Mouse (Mus musculus): ENCODE data around the gene Tnip1.

DNA sequence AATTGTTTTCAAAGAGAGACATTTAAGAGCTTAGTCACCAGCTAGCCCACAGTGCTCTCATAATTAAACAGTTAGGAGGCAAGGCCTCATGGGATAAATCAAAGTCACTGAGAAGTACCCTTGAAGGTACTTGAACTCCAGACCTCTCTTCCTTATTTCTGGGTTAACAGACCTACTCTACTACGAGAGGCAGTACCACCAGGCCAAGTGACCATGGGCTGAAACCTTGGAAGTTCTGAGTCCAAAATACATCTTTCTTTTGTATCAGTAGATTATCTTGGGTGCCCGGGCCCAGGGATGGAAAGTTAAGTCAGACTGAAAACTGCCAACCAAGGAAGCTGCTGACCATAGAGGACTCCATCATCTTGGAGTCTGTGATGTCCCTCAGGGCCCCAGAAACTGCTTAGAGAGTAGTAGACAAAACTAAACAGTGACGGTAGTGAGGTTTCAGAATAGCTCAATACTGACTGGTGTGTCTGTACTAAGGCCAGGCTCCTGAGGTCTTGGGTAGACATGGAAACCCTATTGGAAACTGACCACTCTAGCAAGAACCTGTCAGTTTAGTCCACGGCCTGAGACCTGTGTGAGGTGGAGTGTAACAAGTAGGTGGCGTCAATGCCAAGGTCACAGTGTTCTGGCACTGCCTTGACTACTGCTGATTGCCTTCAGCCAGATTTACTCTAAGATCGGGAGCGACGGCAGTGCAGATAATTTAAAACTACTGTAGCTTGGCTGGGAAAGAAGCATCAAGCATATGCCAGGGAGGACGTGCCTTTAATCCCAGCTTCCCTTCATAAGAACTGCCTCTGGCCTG lies 50.0 kb downstream of the Tnip1 start:
- TF ChIP-seq CTCF (IDR thresholded peaks at IDR 0.05) (no peak), EP300 (IDR thresholded peaks at IDR 0.05) (no peak)

All from lung, postnatal 0 days (tissue).